Mouse (Mus musculus): ENCODE results near the gene Fbxw4.

- no peak for TF ChIP-seq CTCF (IDR thresholded peaks at IDR 0.05; ENCODE audit: borderline replicate concordance, insufficient read depth, low read depth, low read length)
- TF ChIP-seq POLR2A (IDR thresholded peaks at IDR 0.05; ENCODE audit: borderline replicate concordance, insufficient read depth, low read length) = no peak
These were observed 3.1 kb downstream of the Fbxw4 start for GRCm38 (mm10) chr19:45656810-45657595.
